Mouse (Mus musculus) embryonic facial prominence, embryonic 14.5 days (tissue): ENCODE measurements around the gene Samd14. TPM values are rescaled to one million over a fixed set of nuclear protein-coding genes. Genes with fewer than 3 reads are reported as not detected.

Experiments used
- ATAC-seq: fragments of 200-750 bp; cut with Nextera tagmentation; 2 replicates; pipeline ENCODE4 v1.8.0; 2017; ENCODE audit warnings: low read depth, moderate number of reproducible peaks, moderate TSS enrichment
- DNase-seq: peaks from one replicate; pipeline ENCODE4 v3.0.0-alpha.2; 2015; ENCODE audit warnings: low spot score
- H3K27ac ChIP-seq: fragments of 300-500 bp; sonication (generic); replicated peaks from 2 replicates; pipeline ENCODE4 v1.5.1; 2014; ENCODE audit warnings: low read depth, mild to moderate bottlenecking, low read length, moderate library complexity
- H3K27me3 ChIP-seq: fragments of 300-500 bp; sonication (generic); replicated peaks from 2 replicates; pipeline ENCODE4 v1.6.1; 2014; ENCODE audit warnings: low read length; ENCODE audit not compliant: control insufficient read depth, insufficient read depth
- H3K36me3 ChIP-seq: fragments of 300-500 bp; sonication (generic); 2 replicates; pipeline ENCODE4 v1.6.1; 2014; ENCODE audit warnings: low read length, mixed read lengths; ENCODE audit not compliant: control insufficient read depth, insufficient read depth
- H3K4me1 ChIP-seq: fragments of 300-500 bp; sonication (generic); 2 replicates; pipeline ENCODE4 v1.6.1; 2014; ENCODE audit warnings: antibody characterized with exemption, low read length; ENCODE audit not compliant: control insufficient read depth, insufficient read depth
- H3K4me2 ChIP-seq: fragments of 300-500 bp; sonication (generic); 2 replicates; pipeline ENCODE4 v1.6.1; 2014; ENCODE audit warnings: low read depth, mild to moderate bottlenecking, low read length, moderate library complexity, mixed read lengths
- H3K4me3 ChIP-seq: fragments of 300-500 bp; sonication (generic); 2 replicates; pipeline ENCODE4 v1.5.1; 2014; ENCODE audit warnings: low read depth, mild to moderate bottlenecking, low read length
- H3K9ac ChIP-seq: fragments of 300-500 bp; sonication (generic); 2 replicates; pipeline ENCODE4 v1.6.1; 2014; ENCODE audit warnings: low read depth, mild to moderate bottlenecking, low read length, moderate library complexity, mixed read lengths
- H3K9me3 ChIP-seq: fragments of 300-500 bp; sonication (generic); 2 replicates; pipeline ENCODE4 v1.6.1; 2016; ENCODE audit warnings: low read length; ENCODE audit not compliant: control insufficient read depth
- WGBS: fragments of 180-500 bp; shearing (Covaris S2); extraction: QIAGEN DNeasy Blood & Tissue Kit; methylation state at CpG from one replicate; pipeline ENCODE4 v1.1.7; 2014; 5-methylcytosine and 5-hydroxymethylcytosine counted together
- polyA plus RNA-seq: library from polyadenylated mRNA; unstranded; fragments of >200 nt; fragmentation: Nextera tagmentation; extraction: Ambion mirVana; gene quantifications from 2 replicates; pipeline ENCODE4 v1.2.1, GENCODE M21; 2014

Samd14 gene
- polyA plus RNA-seq, 1 experiment from 2014 or later: 21.9 TPM

DNA sequence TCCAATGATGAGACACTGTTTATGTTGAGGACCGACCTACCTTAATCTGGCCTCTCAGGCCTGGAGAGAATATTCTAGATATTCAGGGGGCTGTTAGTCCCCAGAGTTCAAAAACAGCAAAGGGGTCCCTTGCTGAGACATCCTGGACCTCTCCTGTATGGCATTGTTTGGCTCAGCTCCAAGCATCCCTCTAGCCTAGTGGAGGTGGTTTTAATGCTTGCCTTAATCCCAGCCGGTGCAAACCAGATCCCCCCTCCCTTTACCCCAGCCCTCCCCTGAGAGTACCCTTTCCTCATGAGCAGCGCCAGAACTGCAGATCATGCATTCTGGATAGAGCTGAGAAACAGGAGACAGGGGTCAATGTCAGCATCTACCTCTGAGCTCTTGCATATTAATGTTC is 2.8 kb downstream of the Samd14 start:
- H3K4me2 ChIP-seq: peak overlapping the region; percentile 69
- DNase-seq: no peak
- peak overlapping the region; percentile 85; the same call in 1 of the 2 replicates for H3K9ac ChIP-seq
- peaks cover 18% of the 10 kb centered on the region; the same call in 1 of the 2 replicates for H3K36me3 ChIP-seq
- no peaks in the 10 kb centered on the region for H3K27me3 ChIP-seq
- H3K4me1 ChIP-seq: peaks cover 30% of the 10 kb centered on the region
- 26% methylated on average over 3 of the region's 3 CpGs for WGBS
- H3K4me3 ChIP-seq: no peak overlapping the region
- ATAC-seq: no peak
- no peak overlapping the region for H3K27ac ChIP-seq
- H3K9me3 ChIP-seq: no peaks in the 10 kb centered on the region

DNA sequence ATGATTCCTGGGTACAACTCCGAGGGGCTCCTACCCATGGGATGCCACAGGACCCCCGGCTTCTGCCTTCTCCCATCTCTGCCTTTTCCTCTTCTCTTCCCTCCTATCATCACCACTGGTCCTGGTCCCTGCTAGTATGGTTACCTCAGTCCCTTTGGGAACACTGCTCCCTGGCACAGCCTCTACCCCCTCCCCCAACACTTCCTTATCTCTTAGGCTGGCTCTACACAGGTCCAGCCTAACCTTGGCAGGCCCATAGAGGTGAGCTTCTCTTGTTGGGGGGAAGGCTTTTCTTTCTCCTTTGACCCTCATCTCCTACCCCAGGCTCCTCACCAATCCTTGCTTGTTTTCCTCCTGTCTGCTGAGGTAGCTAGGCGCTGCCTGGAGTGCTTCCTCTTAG is 5.8 kb downstream of the Samd14 start:
- Histone ChIP-seq H3K4me1 (peaks cover 17% of the 10 kb centered on the region), H3K9me3 (no peaks in the 10 kb centered on the region), H3K36me3 (peaks cover 38% of the 10 kb centered on the region), H3K9ac (no peak overlapping the region), H3K27me3 (no peaks in the 10 kb centered on the region), H3K4me3 (no peak overlapping the region), H3K4me2 (no peak overlapping the region), H3K27ac (no peak overlapping the region)
- 64% methylated on average over 3 of the region's 3 CpGs for WGBS
- ATAC-seq (no peak), DNase-seq (no peak)

GRCm38 (mm10) chr11:95022237-95022992 is 12.7 kb downstream of the Samd14 start:
- WGBS: 79% methylated on average over 10 of the region's 10 CpGs
- H3K9me3 ChIP-seq: no peaks in the 10 kb centered on the region
- H3K9ac ChIP-seq: no peak overlapping the region
- no peak overlapping the region for H3K27ac ChIP-seq
- no peak overlapping the region for H3K4me3 ChIP-seq
- peaks cover 77% of the 10 kb centered on the region for H3K36me3 ChIP-seq
- ATAC-seq (no peak), DNase-seq (no peak)
- H3K27me3 ChIP-seq: no peaks in the 10 kb centered on the region
- no peak overlapping the region for H3K4me2 ChIP-seq
- H3K4me1 ChIP-seq: no peaks in the 10 kb centered on the region

GRCm38 (mm10) chr11:95023481-95023880 is 13.8 kb downstream of the Samd14 start:
- H3K36me3 ChIP-seq: peaks cover 76% of the 10 kb centered on the region
- ATAC-seq: no peak
- H3K9ac ChIP-seq: no peak overlapping the region
- H3K4me3 ChIP-seq: no peak overlapping the region
- H3K27ac ChIP-seq: no peak overlapping the region
- H3K9me3 ChIP-seq: no peaks in the 10 kb centered on the region
- DNase-seq: no peak
- WGBS: 95% methylated on average over 9 of the region's 9 CpGs
- no peaks in the 10 kb centered on the region for H3K27me3 ChIP-seq
- no peaks in the 10 kb centered on the region for H3K4me1 ChIP-seq
- H3K4me2 ChIP-seq: no peak overlapping the region

DNA sequence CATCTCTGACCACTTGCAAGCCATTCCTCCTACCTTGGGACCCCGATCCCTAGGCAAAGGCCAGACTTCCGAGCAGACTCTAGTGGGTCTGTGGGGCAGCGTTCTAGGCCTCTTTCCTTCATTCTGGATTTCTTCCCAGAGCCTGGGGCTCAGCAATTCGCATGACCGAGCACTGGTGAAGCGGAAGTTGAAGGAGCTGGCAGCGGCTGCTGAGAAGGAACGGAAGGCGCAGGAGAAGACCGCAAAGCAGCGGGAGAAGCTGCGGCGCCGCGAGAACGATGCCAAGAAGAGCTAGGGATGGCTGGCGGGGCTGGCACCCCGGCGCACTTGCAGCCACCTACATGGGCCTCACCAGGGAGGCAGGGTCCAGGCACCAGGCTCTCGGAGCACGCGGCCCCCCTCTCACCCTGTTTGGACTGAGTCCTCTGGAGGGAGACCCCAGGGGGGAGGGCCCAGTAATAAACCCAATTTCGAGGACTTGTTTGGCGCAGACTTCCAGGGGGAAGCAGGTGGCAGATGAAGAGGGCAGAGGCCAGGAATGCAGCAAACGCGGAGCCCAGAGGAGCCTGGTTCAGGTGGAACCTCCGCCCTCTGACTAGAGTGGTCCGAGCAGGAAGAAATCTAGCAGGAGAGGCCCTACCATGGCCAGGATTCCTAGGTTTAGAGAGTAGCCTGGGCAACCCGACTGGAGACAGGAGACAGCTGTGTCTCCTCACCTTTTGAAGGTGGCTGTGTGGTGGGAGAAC is 14.9 kb downstream of the Samd14 start:
- Histone ChIP-seq H3K4me2 (no peak overlapping the region), H3K4me1 (no peaks in the 10 kb centered on the region), H3K27ac (no peak overlapping the region), H3K27me3 (no peaks in the 10 kb centered on the region), H3K9ac (no peak overlapping the region), H3K4me3 (no peak overlapping the region), H3K9me3 (no peaks in the 10 kb centered on the region), H3K36me3 (peaks cover 68% of the 10 kb centered on the region)
- peak; percentile 68 for DNase-seq
- WGBS: 72% methylated on average over 29 of the region's 29 CpGs
- peak; percentile 19; the same call in 1 of the 2 replicates for ATAC-seq

GRCm38 (mm10) chr11:95025227-95026012 is 15.7 kb downstream of the Samd14 start:
- WGBS: 91% methylated on average over 11 of the region's 11 CpGs
- no peaks in the 10 kb centered on the region for H3K9me3 ChIP-seq
- H3K4me3 ChIP-seq: no peak overlapping the region
- no peaks in the 10 kb centered on the region for H3K27me3 ChIP-seq
- H3K36me3 ChIP-seq: peaks cover 64% of the 10 kb centered on the region
- ATAC-seq (no peak), DNase-seq (no peak)
- no peak overlapping the region for H3K9ac ChIP-seq
- H3K27ac ChIP-seq: no peak overlapping the region
- H3K4me1 ChIP-seq: no peaks in the 10 kb centered on the region
- no peak overlapping the region for H3K4me2 ChIP-seq

- Histone ChIP-seq H3K36me3 (peaks cover 62% of the 10 kb centered on the region), H3K27me3 (no peaks in the 10 kb centered on the region), H3K4me2 (no peak overlapping the region), H3K9ac (no peak overlapping the region), H3K27ac (no peak overlapping the region), H3K4me1 (no peaks in the 10 kb centered on the region), H3K9me3 (no peaks in the 10 kb centered on the region), H3K4me3 (no peak overlapping the region)
- no peak for DNase-seq
- WGBS: 74% methylated on average over 6 of the region's 6 CpGs
- no peak for ATAC-seq
Observed at GRCm38 (mm10) chr11:95026090-95026542, 16.4 kb downstream of the Samd14 start.

DNA sequence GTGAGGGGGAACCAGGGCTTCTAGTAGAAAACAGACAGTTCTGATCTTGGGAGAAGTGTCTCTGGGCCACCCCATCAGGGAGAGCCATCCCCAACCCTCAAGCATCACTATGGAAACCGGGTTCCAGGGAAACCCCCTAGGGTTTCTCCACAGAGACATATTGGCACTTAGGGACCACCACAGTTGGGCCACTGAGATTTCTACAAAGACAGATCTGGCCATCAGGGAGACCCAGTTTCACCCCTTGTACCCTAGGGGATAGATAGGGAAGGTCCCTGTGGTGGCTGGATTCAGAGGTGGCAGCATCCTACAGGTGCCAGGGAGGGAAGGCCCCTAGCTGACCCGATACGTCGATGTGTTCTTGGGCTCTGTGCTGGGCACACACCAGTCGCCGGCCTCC is 17.2 kb downstream of the Samd14 start:
- ATAC-seq (no peak), DNase-seq (no peak)
- Histone ChIP-seq H3K4me1 (no peaks in the 10 kb centered on the region), H3K9me3 (no peaks in the 10 kb centered on the region), H3K4me2 (no peak overlapping the region), H3K9ac (no peak overlapping the region), H3K27ac (no peak overlapping the region), H3K27me3 (no peaks in the 10 kb centered on the region), H3K4me3 (no peak overlapping the region), H3K36me3 (peaks cover 54% of the 10 kb centered on the region)
- 91% methylated on average over 3 of the region's 6 CpGs for WGBS
